Mouse (Mus musculus) hindbrain, embryonic 12.5 days (tissue): ENCODE measurements around the gene Lef1. TPM values are rescaled to one million over a fixed set of nuclear protein-coding genes. Genes with fewer than 3 reads are reported as not detected.
A peak's percentile ranks its signal among the peaks of the same experiment; 100 is the strongest.

ENCODE experiments used
- ATAC-seq: fragments of 200-750 bp; cut with Nextera tagmentation; 2 replicates; pipeline ENCODE4 v1.8.0; 2017; ENCODE audit warnings: moderate TSS enrichment; ENCODE audit not compliant: low FRiP score
- H3K27ac ChIP-seq: fragments of 300-500 bp; sonication (generic); 2 replicates; pipeline ENCODE4 v1.5.1; 2016; ENCODE audit warnings: mild to moderate bottlenecking
- H3K27me3 ChIP-seq: fragments of 300-500 bp; sonication (generic); 2 replicates; pipeline ENCODE4 v1.6.1; 2016; ENCODE audit warnings: mild to moderate bottlenecking
- H3K36me3 ChIP-seq: fragments of 300-500 bp; sonication (generic); 2 replicates; pipeline ENCODE4 v1.6.1; 2016; ENCODE audit warnings: mild to moderate bottlenecking
- H3K4me1 ChIP-seq: fragments of 300-500 bp; sonication (generic); 2 replicates; pipeline ENCODE4 v1.6.1; 2016
- H3K4me2 ChIP-seq: fragments of 300-500 bp; sonication (generic); replicated peaks from 2 replicates; pipeline ENCODE4 v1.6.1; 2016; ENCODE audit warnings: mild to moderate bottlenecking
- H3K4me3 ChIP-seq: fragments of 300-500 bp; sonication (generic); 2 replicates; pipeline ENCODE4 v1.5.1; 2016; ENCODE audit warnings: mild to moderate bottlenecking
- H3K9ac ChIP-seq: fragments of 300-500 bp; sonication (generic); 2 replicates; pipeline ENCODE4 v1.6.1; 2016; ENCODE audit warnings: mild to moderate bottlenecking, moderate library complexity
- H3K9me3 ChIP-seq: fragments of 300-500 bp; sonication (generic); replicated peaks from 2 replicates; pipeline ENCODE4 v1.6.1; 2016; ENCODE audit warnings: mild to moderate bottlenecking
- WGBS: fragments of 180-500 bp; shearing (Covaris S2); methylation state at CpG from one replicate; pipeline ENCODE4 v1.1.7; 2016; 5-methylcytosine and 5-hydroxymethylcytosine counted together
- polyA plus RNA-seq: library from polyadenylated mRNA; unstranded; fragments of >200 nt; fragmentation: Nextera tagmentation; extraction: Ambion mirVana; gene quantifications from 2 replicates; pipeline ENCODE4 v1.2.1, GENCODE M21; 2016

Gene Lef1
- polyA plus RNA-seq, 1 experiment from 2014 or later = 33.6 TPM

GRCm38 (mm10) chr3:131208265-131208891 lies 98.1 kb downstream of the Lef1 start:
- WGBS = 57% methylated on average over 13 of the region's 13 CpGs
- H3K9ac ChIP-seq = no peak overlapping the region
- H3K27ac ChIP-seq = no peak overlapping the region
- H3K4me2 ChIP-seq = no peak overlapping the region
- H3K4me3 ChIP-seq = no peak overlapping the region
- ATAC-seq = peak; percentile 32; the same call in 1 of the 2 replicates
- no peaks in the 10 kb centered on the region for H3K36me3 ChIP-seq
- H3K4me1 ChIP-seq = 0 out of 2 replicates have a peak, but pooled peaks cover 5% of the 10 kb centered on the region
- H3K27me3 ChIP-seq = no peaks in the 10 kb centered on the region
- H3K9me3 ChIP-seq = no peaks in the 10 kb centered on the region

DNA sequence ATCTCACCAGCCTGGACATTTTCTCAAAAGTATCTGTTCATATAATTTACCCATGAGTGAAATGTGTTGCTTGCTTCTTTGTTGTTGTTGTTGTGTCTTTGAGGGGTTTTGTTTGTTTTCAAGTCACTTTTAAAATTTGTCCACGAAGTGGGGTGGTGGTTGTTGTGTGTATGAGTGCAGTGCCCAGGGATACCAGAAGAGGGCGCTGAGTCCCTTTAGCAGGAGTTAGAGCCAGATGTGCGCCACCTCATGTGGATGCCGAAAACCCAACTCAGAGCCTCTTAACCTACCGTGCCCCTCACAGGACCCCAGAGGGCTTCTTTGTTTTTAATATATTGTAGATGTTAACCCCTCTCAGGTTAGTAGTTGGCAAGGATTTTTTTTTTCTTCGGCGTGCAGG lies 101.9 kb downstream of the Lef1 start:
- no peak overlapping the region for H3K4me2 ChIP-seq
- no peak overlapping the region for H3K9ac ChIP-seq
- ATAC-seq = no peak
- WGBS = 85% methylated on average over 7 of the region's 7 CpGs
- H3K27ac ChIP-seq = no peak overlapping the region
- H3K27me3 ChIP-seq = no peaks in the 10 kb centered on the region
- no peaks in the 10 kb centered on the region for H3K9me3 ChIP-seq
- no peaks in the 10 kb centered on the region for H3K36me3 ChIP-seq
- H3K4me1 ChIP-seq = 0 out of 2 replicates have a peak, but pooled peaks cover 5% of the 10 kb centered on the region
- H3K4me3 ChIP-seq = no peak overlapping the region

GRCm38 (mm10) chr3:131214060-131214658 lies 103.9 kb downstream of the Lef1 start:
- WGBS = 88% methylated on average over 9 of the region's 9 CpGs
- no peaks in the 10 kb centered on the region for H3K27me3 ChIP-seq
- no peak overlapping the region for H3K4me2 ChIP-seq
- no peaks in the 10 kb centered on the region for H3K9me3 ChIP-seq
- H3K4me3 ChIP-seq = no peak overlapping the region
- H3K27ac ChIP-seq = no peak overlapping the region
- no peak for ATAC-seq
- H3K9ac ChIP-seq = no peak overlapping the region
- no peaks in the 10 kb centered on the region for H3K36me3 ChIP-seq
- 0 out of 2 replicates have a peak, but pooled peaks cover 3% of the 10 kb centered on the region for H3K4me1 ChIP-seq

DNA sequence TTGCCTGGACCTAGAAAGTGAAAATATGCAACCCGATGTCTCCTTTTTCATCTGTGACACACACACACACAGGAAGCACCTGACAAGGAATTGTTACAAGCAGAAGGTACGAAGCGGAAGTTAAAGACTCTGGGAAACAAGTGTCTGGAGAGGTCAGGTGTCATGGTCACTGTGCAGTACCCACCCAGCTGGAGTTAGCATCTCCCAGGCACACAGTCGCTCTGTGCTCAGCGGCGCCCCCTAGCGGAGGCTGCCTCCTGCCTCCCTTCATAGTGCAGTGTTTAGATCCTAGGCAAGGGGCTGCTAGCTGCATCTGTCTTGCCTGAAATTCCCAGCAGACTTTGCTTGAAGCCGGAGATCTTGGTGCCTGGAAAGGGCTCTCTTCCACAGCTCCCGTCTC lies 104.6 kb downstream of the Lef1 start:
- no peak for ATAC-seq
- Histone ChIP-seq H3K9me3 (no peaks in the 10 kb centered on the region), H3K9ac (no peak overlapping the region), H3K4me3 (no peak overlapping the region), H3K27ac (no peak overlapping the region), H3K27me3 (no peaks in the 10 kb centered on the region), H3K4me2 (no peak overlapping the region), H3K4me1 (0 out of 2 replicates have a peak, but pooled peaks cover 3% of the 10 kb centered on the region), H3K36me3 (no peaks in the 10 kb centered on the region)
- 72% methylated on average over 9 of the region's 9 CpGs for WGBS

DNA sequence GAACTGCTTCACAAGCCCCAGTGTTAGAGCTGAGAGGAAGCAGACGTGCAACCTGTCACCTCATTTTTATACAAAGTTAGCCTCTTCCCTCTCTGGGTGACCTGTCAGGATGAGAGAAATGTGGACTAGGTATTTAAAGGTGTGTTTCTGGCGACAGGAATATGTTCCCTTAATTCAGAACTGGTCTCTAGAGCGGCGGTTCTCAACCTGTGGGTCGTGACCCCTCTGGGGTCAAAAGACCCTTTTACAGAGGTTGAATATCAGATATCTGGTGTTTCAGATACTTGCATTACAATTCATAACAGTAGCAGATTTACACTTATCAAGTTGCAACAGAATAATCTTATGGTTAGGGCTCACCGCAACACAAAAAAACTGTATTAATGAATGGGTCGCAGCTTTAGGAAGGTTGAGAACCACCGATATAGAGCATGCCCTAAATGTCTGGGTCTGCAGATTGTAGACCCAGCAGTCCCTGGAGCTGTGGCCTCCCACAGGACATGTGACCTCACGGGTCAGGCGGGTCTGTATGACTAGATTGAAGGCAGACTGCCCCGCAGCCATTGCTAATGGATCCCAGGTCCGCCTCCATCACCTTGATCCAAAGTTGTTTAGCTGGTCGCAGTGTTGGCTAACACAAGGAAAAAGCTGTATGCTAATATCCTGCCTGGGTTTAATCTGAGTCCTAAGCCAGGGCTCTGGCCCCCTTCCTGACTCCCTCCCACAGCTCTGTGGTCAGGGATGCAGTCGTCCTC lies 108.5 kb downstream of the Lef1 start:
- H3K36me3 ChIP-seq = no peaks in the 10 kb centered on the region
- ATAC-seq = no peak
- H3K9ac ChIP-seq = no peak overlapping the region
- H3K27ac ChIP-seq = no peak overlapping the region
- 0 out of 2 replicates have a peak, but pooled peaks cover 3% of the 10 kb centered on the region for H3K4me1 ChIP-seq
- WGBS = 80% methylated on average over 14 of the region's 14 CpGs
- no peaks in the 10 kb centered on the region for H3K27me3 ChIP-seq
- H3K4me3 ChIP-seq = no peak overlapping the region
- H3K4me2 ChIP-seq = no peak overlapping the region
- no peaks in the 10 kb centered on the region for H3K9me3 ChIP-seq

GRCm38 (mm10) chr3:131228083-131228482 lies 117.8 kb downstream of the Lef1 start:
- no peak for ATAC-seq
- H3K36me3 ChIP-seq = no peaks in the 10 kb centered on the region
- WGBS = 75% methylated on average over 6 of the region's 6 CpGs

DNA sequence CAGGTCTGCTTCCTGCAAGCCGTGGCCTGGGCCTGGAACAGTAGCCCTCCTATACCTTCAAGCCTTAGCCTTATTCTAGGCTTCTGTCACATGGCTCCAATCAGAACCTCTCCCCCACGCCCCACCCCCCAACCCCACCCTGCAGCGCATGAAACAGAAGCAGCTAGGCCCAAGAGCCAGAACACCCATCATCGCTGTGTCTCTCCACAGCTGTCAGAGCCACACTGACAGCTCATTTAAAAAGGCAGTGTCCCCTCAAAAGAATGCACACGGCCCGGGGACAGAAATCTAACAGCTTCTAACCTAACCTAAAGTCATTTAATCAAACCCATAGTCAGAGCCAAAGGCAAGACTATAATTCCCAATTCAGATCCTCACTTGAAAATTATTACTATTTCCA lies 126.8 kb downstream of the Lef1 start:
- WGBS = 75% methylated on average over 6 of the region's 6 CpGs
- Histone ChIP-seq H3K4me2 (no peak overlapping the region), H3K36me3 (0 out of 2 replicates have a peak, but pooled peaks cover 2% of the 10 kb centered on the region), H3K27me3 (no peaks in the 10 kb centered on the region), H3K4me3 (no peak overlapping the region), H3K9ac (0 out of 2 replicates have a peak overlapping the region, but pooled peaks have one; percentile 1), H3K4me1 (no peaks in the 10 kb centered on the region), H3K9me3 (no peaks in the 10 kb centered on the region), H3K27ac (no peak overlapping the region)
- no peak for ATAC-seq

More at GRCm38 (mm10) chr3:131228083-131228482, 117.8 kb downstream of the Lef1 start:
- Histone ChIP-seq H3K27me3 (no peaks in the 10 kb centered on the region), H3K9ac (no peak overlapping the region), H3K4me3 (no peak overlapping the region), H3K4me2 (no peak overlapping the region), H3K4me1 (no peaks in the 10 kb centered on the region), H3K9me3 (no peaks in the 10 kb centered on the region), H3K27ac (no peak overlapping the region)

DNA sequence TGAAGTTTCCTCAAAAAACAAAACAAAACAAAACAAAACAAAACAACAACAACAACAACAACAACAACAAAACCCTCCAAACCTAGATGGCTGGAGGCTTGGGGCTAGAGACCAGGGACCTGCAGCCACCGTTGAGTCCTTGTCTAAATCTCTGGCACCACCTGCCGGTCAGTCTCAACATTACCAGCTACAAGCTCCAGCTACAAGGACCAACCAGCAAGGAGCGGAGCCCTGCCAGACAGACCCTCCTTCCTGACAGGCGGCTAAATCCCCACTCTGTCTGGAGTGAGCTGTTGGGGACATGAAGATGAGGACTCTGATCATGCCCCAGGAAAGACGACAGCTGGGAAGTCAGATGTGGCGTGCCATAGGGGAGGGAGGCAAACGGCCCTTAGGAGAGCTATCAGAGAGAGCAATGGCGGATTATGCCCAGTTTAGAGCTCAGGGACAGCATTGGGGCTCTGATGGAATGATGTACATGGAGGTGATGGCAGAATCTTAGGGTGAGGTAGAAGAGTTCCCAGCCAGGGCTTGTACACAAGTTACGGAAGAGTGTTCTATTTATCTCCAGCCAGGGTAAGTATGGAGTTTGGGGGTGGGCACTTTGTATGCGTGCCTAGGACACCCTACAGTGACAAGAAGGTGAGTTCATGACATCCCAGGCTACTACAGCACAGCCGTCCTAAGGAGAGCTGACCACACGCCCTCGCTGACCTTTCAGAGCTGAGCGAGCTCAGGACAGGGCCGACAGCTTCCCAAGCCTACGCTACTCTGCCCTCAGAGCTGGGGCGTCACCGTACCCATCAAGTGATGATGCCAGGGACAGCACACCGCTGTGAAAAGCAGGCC lies 127.7 kb downstream of the Lef1 start:
- H3K4me2 ChIP-seq = no peak overlapping the region
- no peak overlapping the region for H3K4me3 ChIP-seq
- no peaks in the 10 kb centered on the region for H3K4me1 ChIP-seq
- no peak overlapping the region for H3K27ac ChIP-seq
- H3K9me3 ChIP-seq = no peaks in the 10 kb centered on the region
- H3K36me3 ChIP-seq = 0 out of 2 replicates have a peak, but pooled peaks cover 2% of the 10 kb centered on the region
- H3K27me3 ChIP-seq = no peaks in the 10 kb centered on the region
- ATAC-seq = peak; percentile 82
- 64% methylated on average over 19 of the region's 19 CpGs for WGBS
- no peak overlapping the region for H3K9ac ChIP-seq

- peak; percentile 32 for ATAC-seq
- no peak overlapping the region for H3K4me2 ChIP-seq
- WGBS = 63% methylated on average over 11 of the region's 11 CpGs
- H3K27me3 ChIP-seq = no peaks in the 10 kb centered on the region
- no peaks in the 10 kb centered on the region for H3K4me1 ChIP-seq
- H3K9ac ChIP-seq = no peak overlapping the region
- H3K9me3 ChIP-seq = no peaks in the 10 kb centered on the region
- no peak overlapping the region for H3K4me3 ChIP-seq
- peaks cover 8% of the 10 kb centered on the region; the same call in 1 of the 2 replicates for H3K36me3 ChIP-seq
- H3K27ac ChIP-seq = no peak overlapping the region
Measured at GRCm38 (mm10) chr3:131245766-131246578, 135.7 kb downstream of the Lef1 start.

GRCm38 (mm10) chr3:131246579-131247046 lies 136.3 kb downstream of the Lef1 start:
- WGBS = 92% methylated on average over 8 of the region's 8 CpGs
- no peak overlapping the region for H3K4me2 ChIP-seq
- no peak overlapping the region for H3K4me3 ChIP-seq
- H3K4me1 ChIP-seq = no peaks in the 10 kb centered on the region; the same call in 1 of the 2 replicates
- 0 out of 2 replicates have a peak, but pooled peaks have one; percentile 21 for ATAC-seq
- H3K27me3 ChIP-seq = no peaks in the 10 kb centered on the region
- H3K27ac ChIP-seq = no peak overlapping the region
- peaks cover 8% of the 10 kb centered on the region; the same call in 1 of the 2 replicates for H3K36me3 ChIP-seq
- no peak overlapping the region for H3K9ac ChIP-seq
- no peaks in the 10 kb centered on the region for H3K9me3 ChIP-seq

DNA sequence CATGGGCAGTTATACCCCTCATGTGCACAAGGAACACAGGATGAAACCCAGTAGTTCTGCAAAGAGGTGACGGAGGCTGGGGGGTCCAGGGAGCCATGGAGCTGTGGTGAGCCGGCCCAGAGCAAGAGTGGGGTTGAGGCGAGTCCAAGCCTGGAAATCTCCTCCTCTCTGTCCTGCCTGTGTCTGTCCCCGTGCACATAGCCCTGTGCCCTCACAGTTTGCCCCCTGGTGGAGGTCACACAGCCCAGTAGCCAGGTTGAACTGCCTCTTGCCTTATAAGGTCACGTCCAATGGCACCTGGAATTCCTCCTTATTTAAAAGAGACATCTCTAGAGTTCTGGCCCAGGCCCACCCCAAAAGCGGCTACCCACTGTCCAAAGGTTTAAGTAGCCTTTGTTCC lies 137.2 kb downstream of the Lef1 start:
- Histone ChIP-seq H3K4me1 (no peaks in the 10 kb centered on the region; the same call in 1 of the 2 replicates), H3K9ac (no peak overlapping the region), H3K27me3 (no peaks in the 10 kb centered on the region), H3K9me3 (no peaks in the 10 kb centered on the region), H3K27ac (no peak overlapping the region), H3K36me3 (peaks cover 8% of the 10 kb centered on the region; the same call in 1 of the 2 replicates), H3K4me3 (no peak overlapping the region), H3K4me2 (no peak overlapping the region)
- no peak for ATAC-seq
- 80% methylated on average over 6 of the region's 6 CpGs for WGBS
